Mouse (Mus musculus) frontal cortex, postnatal 36 days (tissue): ENCODE measurements around the gene Alg12.
"Not testable (repeated sequence)": the region's sequence is repeated elsewhere in the genome, so short reads cannot be mapped to it uniquely, and the experiment has no call there.

Experiments used
- DNase-seq, 2 experiments: peaks; one replicate each; pipeline ENCODE4 v3.0.0; 2022; ENCODE audit warnings: low spot score in 2 of 2

The Alg12 gene

DNA sequence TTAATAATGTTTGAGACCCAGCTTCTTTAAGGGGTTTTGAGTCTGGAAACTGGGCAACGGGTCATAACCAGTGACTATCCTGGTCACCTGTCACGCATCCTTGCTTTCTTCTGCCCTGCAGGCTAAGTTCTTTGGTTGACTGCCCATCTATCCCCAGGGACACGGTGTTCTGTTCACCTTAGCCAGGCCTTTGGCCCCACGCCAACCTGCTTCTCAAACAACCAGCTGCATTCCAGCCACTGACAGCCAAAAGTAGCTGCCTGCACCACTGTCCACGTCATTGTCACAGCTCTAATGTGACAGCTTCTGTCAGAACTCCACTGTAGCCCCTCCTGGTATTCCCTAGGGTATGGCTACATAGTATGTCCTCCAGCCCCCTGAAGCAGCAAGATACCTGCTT is 12.4 kb upstream of the Alg12 start:
- DNase-seq = no peak

DNA sequence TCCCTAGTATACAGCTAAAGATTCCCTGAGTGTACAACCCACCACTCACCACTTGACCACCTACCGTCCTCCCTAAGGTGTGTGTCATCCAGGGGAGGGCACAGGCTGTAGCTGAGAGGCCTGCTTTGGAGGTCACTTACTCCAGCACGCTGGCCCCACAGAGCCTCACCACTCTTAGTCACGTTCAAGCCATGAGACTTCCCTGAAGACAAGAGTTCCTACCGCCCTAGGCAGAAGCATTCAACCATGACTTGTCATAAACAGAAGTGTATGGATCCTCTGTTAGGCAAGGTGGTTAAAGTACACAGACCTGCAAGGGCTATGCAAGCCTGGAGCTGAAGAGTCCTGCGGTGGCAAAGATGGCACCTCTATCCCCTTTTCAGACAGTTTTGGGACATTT is 11.6 kb upstream of the Alg12 start:
- no peak for DNase-seq

DNA sequence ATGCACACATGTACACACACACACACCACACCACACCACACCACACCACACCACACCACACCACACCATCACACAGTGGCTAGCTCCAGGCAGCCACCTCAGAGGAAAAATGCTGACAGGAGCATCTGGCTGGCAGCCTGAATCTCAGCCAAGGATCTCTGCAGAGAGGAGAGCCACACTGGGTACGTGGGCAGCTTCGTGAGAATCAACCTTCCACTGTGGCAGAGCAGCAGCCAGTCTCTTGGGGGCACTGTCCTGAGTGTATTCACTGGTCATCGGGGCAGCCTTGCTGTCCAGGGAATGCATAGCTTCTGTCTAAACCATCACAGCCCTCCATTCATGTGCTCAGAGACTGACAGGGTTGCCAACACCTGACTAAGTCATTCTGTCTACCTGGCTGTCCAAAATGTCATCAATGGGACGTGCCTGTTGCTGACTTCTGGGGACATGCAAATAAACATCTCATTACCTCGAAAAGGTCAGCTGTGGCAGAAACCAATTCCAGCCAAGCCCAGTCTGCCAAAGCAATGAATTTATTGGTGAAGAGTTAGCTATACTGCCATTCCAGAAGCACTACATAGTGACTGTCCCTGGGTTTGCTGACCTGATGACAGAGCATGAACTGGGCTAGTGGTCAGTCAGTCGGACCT is 10.8 kb upstream of the Alg12 start:
- DNase-seq = peak; percentile 53 to 67

- DNase-seq = peak; percentile 89 to 90
These were observed 9.9 kb upstream of the Alg12 start for GRCm38 (mm10) chr15:88828800-88829705.

GRCm38 (mm10) chr15:88827991-88828799 is 9.1 kb upstream of the Alg12 start:
- peak in 1 of 2 experiments; percentile 51 for DNase-seq

DNA sequence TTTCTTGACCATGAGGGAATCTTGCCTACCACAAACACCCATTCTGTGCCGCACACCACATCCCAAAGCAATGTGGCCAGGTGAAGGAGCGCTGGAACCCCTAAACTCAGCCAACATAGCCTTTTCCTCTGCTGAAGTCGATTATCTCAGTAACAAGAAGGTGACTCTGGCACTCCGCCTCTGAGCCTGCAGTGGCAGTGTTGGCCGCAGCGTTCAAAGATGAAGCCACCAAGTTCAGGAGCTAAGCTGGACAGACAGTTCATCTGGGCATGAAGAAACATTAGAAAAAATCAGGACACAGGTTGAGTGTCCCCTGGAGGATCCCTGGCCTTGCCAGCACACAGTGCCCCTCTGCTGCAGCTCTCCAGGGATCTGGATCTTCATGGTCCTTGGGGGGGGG is 8.3 kb upstream of the Alg12 start:
- no peak for DNase-seq

GRCm38 (mm10) chr15:88823376-88823775 is 4.3 kb upstream of the Alg12 start:
- DNase-seq = no peak

DNA sequence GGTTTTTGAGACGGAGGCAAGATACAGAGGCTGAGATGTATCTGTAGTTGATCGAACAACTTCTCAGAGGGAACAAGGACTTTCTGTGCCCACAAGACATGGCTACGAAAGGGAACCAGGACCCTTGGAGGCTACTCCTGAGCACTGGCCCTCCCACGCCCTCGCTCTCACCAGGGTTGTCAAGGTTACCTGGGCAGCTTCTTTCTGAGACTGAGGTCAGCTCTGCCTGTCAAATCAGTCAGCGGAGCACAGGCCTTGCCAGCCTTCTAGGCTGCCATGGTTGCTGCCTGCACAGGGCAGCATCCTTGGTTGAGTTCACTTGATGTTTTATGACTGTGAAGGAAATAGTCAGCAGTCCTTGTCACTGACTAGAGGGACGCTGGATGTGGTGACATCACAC is 3.4 kb upstream of the Alg12 start:
- no peak for DNase-seq

- DNase-seq = no peak
These were observed 2.3 kb upstream of the Alg12 start for GRCm38 (mm10) chr15:88821403-88821802.

GRCm38 (mm10) chr15:88819906-88820303 is 787 bp upstream of the Alg12 start:
- no peak for DNase-seq

GRCm38 (mm10) chr15:88815196-88815700 is 3.9 kb downstream of the Alg12 start:
- no peak for DNase-seq

- DNase-seq = no peak
These were observed 4.6 kb downstream of the Alg12 start for GRCm38 (mm10) chr15:88814411-88815047.

GRCm38 (mm10) chr15:88813873-88814272 is 5.2 kb downstream of the Alg12 start:
- DNase-seq = not testable (repeated sequence)

- no peak for DNase-seq
These were observed 5.9 kb downstream of the Alg12 start for GRCm38 (mm10) chr15:88813262-88813661.

DNA sequence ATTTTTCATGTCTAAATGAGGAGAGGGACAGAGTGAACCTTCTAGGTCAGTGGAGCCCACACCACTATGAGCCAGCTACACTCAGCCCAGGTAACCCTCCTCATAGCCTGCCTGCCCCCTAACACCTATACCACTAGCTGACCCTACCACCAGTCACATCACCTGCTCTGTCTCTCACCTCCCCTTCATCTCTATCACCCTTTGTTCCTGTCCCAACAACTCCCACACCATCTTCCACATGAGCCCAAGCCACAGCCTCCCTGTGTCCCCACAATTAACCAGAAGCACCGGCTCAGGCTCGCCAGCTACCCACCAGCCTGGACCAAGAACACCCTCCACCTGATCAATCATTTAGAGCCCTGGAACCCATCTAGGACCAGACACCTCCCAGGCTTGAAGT is 8.7 kb downstream of the Alg12 start:
- no peak for DNase-seq

DNA sequence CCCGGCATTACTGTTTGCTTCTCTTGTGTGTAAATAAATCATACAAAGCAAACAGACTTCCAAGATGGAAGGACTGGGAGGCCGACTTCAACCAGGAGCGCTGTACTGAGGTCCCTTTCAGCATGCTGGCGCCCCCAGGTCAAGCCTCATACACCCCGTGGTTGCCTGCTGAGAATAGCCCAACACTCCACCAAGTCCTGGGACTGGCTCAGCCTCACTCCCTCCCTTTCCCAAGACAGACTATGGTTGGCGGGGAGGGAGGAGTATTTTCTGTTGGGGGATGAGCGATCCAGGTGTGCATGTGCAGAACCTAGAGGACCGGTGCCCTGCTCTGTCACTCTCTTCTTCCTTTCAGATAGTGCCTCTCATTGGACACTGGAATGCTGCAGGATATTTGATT is 11.0 kb downstream of the Alg12 start:
- no peak for DNase-seq

GRCm38 (mm10) chr15:88802348-88802747 is 16.8 kb downstream of the Alg12 start:
- DNase-seq = no peak

DNA sequence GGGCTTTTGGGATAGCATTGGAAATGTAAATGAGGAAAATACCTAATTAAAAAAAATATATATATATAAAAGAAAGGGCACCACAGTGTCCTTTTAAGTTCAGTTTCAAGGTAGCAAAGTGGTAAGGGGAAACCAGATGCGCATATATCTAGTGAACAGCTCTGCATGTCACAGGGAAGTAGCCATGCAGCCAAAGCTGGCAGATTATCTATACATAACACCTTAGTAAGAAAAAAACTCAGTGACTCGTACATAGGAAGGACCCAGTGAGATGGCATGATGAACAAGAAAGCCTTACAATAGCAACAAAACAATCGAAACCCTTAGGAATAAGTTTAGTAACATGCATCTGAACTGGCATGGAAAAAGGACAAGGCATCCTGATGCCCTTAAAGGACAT is 17.2 kb downstream of the Alg12 start:
- no peak for DNase-seq

DNA sequence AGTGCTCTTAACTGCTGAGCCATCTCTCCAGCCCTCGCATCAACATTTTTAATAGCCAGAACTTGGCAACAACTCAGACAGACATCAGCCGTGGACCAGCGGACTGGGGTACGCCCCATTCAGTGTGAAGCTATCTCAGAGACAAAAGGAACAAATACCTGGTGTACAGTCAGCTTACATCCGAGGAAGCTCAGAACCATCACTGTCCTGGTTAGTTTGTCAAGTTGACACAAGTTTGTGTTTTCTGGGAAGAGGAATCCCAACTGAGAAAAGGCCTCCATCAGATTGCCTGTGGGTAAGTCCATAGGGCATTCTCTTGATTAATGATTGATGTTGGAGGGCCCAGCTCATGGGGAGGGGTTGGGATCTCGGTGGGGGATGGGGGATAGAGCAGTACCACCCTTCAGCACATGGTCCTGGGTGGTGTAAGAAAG is 18.2 kb downstream of the Alg12 start:
- DNase-seq = no peak

- DNase-seq = no peak
These were observed 19.2 kb downstream of the Alg12 start for GRCm38 (mm10) chr15:88799950-88800371.

DNA sequence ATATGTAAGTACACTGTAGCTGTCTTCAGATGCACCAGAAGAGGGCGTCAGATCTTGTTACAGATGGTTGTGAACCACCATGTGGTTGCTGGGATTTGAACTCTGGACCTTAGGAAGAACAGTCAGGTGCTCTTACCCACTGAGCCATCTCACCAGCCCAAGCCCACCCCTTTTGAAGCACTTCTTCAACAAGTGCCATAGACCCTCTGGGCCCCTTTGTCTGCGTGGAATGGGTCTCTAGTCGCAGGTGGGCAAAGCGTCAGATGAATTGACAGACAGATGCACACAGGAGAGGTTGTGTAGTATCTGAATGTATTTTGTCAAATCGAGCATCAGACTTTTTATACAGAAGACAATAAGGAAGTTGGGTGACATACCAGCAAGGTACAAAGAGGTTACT is 24.4 kb downstream of the Alg12 start:
- not testable (repeated sequence) for DNase-seq
